Mouse (Mus musculus) midbrain, embryonic 13.5 days (tissue): ENCODE measurements at regions not wholly inside any gene's neighbourhood (a gene's known extent, or its start where the extent isn't known, plus 50 kb on each side); places are given as distances from the start of the nearest gene placed in this dataset.

ENCODE experiments used
- ATAC-seq: fragments of 200-750 bp; cut with Nextera tagmentation; 2 replicates; pipeline ENCODE4 v1.8.0; 2017; ENCODE audit warnings: mild to moderate bottlenecking, moderate TSS enrichment, moderate library complexity
- H3K27ac ChIP-seq: fragments of 300-500 bp; sonication (generic); 2 replicates; pipeline ENCODE4 v1.5.1; 2015; ENCODE audit warnings: inconsistent platforms, mild to moderate bottlenecking, moderate library complexity
- H3K27me3 ChIP-seq: fragments of 300-500 bp; sonication (generic); 2 replicates; pipeline ENCODE4 v1.6.1; 2015; ENCODE audit warnings: mild to moderate bottlenecking, inconsistent platforms
- H3K36me3 ChIP-seq: fragments of 300-500 bp; sonication (generic); 2 replicates; pipeline ENCODE4 v1.6.1; 2015; ENCODE audit warnings: mild to moderate bottlenecking, inconsistent platforms
- H3K4me1 ChIP-seq: fragments of 300-500 bp; sonication (generic); replicated peaks from 2 replicates; pipeline ENCODE4 v1.6.1; 2015; ENCODE audit warnings: inconsistent platforms
- H3K4me2 ChIP-seq: fragments of 300-500 bp; sonication (generic); replicated peaks from 2 replicates; pipeline ENCODE4 v1.6.1; 2015; ENCODE audit warnings: moderate library complexity, mild to moderate bottlenecking, inconsistent platforms
- H3K4me3 ChIP-seq: fragments of 300-500 bp; sonication (generic); replicated peaks from 2 replicates; pipeline ENCODE4 v1.5.1; 2015; ENCODE audit warnings: mild to moderate bottlenecking, inconsistent platforms
- H3K9ac ChIP-seq: fragments of 300-500 bp; sonication (generic); replicated peaks from 2 replicates; pipeline ENCODE4 v1.6.1; 2015; ENCODE audit warnings: mild to moderate bottlenecking, inconsistent platforms
- H3K9me3 ChIP-seq: fragments of 300-500 bp; sonication (generic); 2 replicates; pipeline ENCODE4 v1.6.1; 2016; ENCODE audit warnings: mild to moderate bottlenecking, inconsistent platforms
- WGBS: fragments of 180-500 bp; shearing (Covaris S2); methylation state at CpG from one replicate; pipeline ENCODE4 v1.1.7; 2015; 5-methylcytosine and 5-hydroxymethylcytosine counted together

- Histone ChIP-seq H3K9ac (no peak overlapping the region), H3K4me3 (no peak overlapping the region), H3K36me3 (no peaks in the 10 kb centered on the region), H3K4me1 (no peaks in the 10 kb centered on the region), H3K4me2 (no peak overlapping the region), H3K27me3 (no peaks in the 10 kb centered on the region), H3K9me3 (no peaks in the 10 kb centered on the region), H3K27ac (no peak overlapping the region)
- ATAC-seq, result peak; percentile 58
- 34% methylated on average over 1 of the region's 1 CpGs for WGBS
Measured at GRCm38 (mm10) chr6:36004701-36005100, 383.2 kb upstream of the Chrm2 start.

GRCm38 (mm10) chr6:36002090-36002489 lies 385.8 kb upstream of the Chrm2 start:
- H3K4me3 ChIP-seq, result no peak overlapping the region
- no peaks in the 10 kb centered on the region for H3K9me3 ChIP-seq
- no peaks in the 10 kb centered on the region for H3K4me1 ChIP-seq
- WGBS, result 77% methylated on average over 3 of the region's 3 CpGs
- no peak for ATAC-seq
- H3K36me3 ChIP-seq, result no peaks in the 10 kb centered on the region
- H3K4me2 ChIP-seq, result no peak overlapping the region
- H3K9ac ChIP-seq, result no peak overlapping the region
- H3K27me3 ChIP-seq, result no peaks in the 10 kb centered on the region
- no peak overlapping the region for H3K27ac ChIP-seq

GRCm38 (mm10) chr6:35988891-35989290 lies 399.0 kb upstream of the Chrm2 start:
- no peak for ATAC-seq
- no peaks in the 10 kb centered on the region for H3K4me1 ChIP-seq
- H3K27ac ChIP-seq, result no peak overlapping the region
- no peak overlapping the region for H3K4me3 ChIP-seq
- H3K9ac ChIP-seq, result no peak overlapping the region
- no peaks in the 10 kb centered on the region for H3K27me3 ChIP-seq
- H3K9me3 ChIP-seq, result no peaks in the 10 kb centered on the region
- 85% methylated on average over 3 of the region's 3 CpGs for WGBS
- H3K36me3 ChIP-seq, result no peaks in the 10 kb centered on the region
- H3K4me2 ChIP-seq, result no peak overlapping the region

- Histone ChIP-seq H3K36me3 (no peaks in the 10 kb centered on the region), H3K27ac (no peak overlapping the region), H3K4me3 (no peak overlapping the region), H3K9me3 (no peaks in the 10 kb centered on the region), H3K4me1 (no peaks in the 10 kb centered on the region), H3K27me3 (no peaks in the 10 kb centered on the region), H3K9ac (no peak overlapping the region), H3K4me2 (no peak overlapping the region)
- 96% methylated on average over 1 of the region's 1 CpGs for WGBS
- no peak for ATAC-seq
Measured at GRCm38 (mm10) chr6:35940071-35940470, 400.4 kb upstream of the Mtpn start.

- no peaks in the 10 kb centered on the region for H3K4me1 ChIP-seq
- H3K27ac ChIP-seq, result no peak overlapping the region
- no peaks in the 10 kb centered on the region for H3K27me3 ChIP-seq
- H3K9ac ChIP-seq, result no peak overlapping the region
- H3K36me3 ChIP-seq, result no peaks in the 10 kb centered on the region
- H3K4me3 ChIP-seq, result no peak overlapping the region
- no peak overlapping the region for H3K4me2 ChIP-seq
- no peaks in the 10 kb centered on the region for H3K9me3 ChIP-seq
- no peak for ATAC-seq
Measured at GRCm38 (mm10) chr6:35924189-35924588, 384.5 kb upstream of the Mtpn start.

- H3K9ac ChIP-seq, result no peak overlapping the region
- H3K9me3 ChIP-seq, result no peaks in the 10 kb centered on the region
- no peak overlapping the region for H3K4me2 ChIP-seq
- no peaks in the 10 kb centered on the region for H3K27me3 ChIP-seq
- no peaks in the 10 kb centered on the region for H3K36me3 ChIP-seq
- 52% methylated on average over 2 of the region's 2 CpGs for WGBS
- H3K4me1 ChIP-seq, result no peaks in the 10 kb centered on the region
- H3K4me3 ChIP-seq, result no peak overlapping the region
- no peak for ATAC-seq
- H3K27ac ChIP-seq, result no peak overlapping the region
Measured at GRCm38 (mm10) chr6:35897990-35898389, 358.3 kb upstream of the Mtpn start.

- Histone ChIP-seq H3K4me3 (no peak overlapping the region), H3K27me3 (no peaks in the 10 kb centered on the region), H3K4me1 (no peaks in the 10 kb centered on the region), H3K9ac (no peak overlapping the region), H3K36me3 (no peaks in the 10 kb centered on the region), H3K9me3 (no peaks in the 10 kb centered on the region), H3K4me2 (no peak overlapping the region), H3K27ac (no peak overlapping the region)
- 87% methylated on average over 2 of the region's 2 CpGs for WGBS
- ATAC-seq, result no peak
Measured at GRCm38 (mm10) chr6:35895692-35896091, 356.0 kb upstream of the Mtpn start.

- Histone ChIP-seq H3K27ac (no peak overlapping the region), H3K4me3 (no peak overlapping the region), H3K9ac (no peak overlapping the region), H3K4me1 (no peaks in the 10 kb centered on the region), H3K36me3 (no peaks in the 10 kb centered on the region), H3K4me2 (no peak overlapping the region), H3K9me3 (no peaks in the 10 kb centered on the region), H3K27me3 (no peaks in the 10 kb centered on the region)
- WGBS, result 90% methylated on average over 6 of the region's 6 CpGs
- no peak for ATAC-seq
Measured at GRCm38 (mm10) chr6:35874671-35875070, 335.0 kb upstream of the Mtpn start.

- Histone ChIP-seq H3K27ac (no peak overlapping the region), H3K9me3 (no peaks in the 10 kb centered on the region), H3K36me3 (no peaks in the 10 kb centered on the region), H3K9ac (no peak overlapping the region), H3K4me2 (no peak overlapping the region), H3K4me3 (no peak overlapping the region), H3K4me1 (no peaks in the 10 kb centered on the region), H3K27me3 (no peaks in the 10 kb centered on the region)
- WGBS, result 66% methylated on average over 7 of the region's 7 CpGs
- ATAC-seq, result no peak
Measured at GRCm38 (mm10) chr6:35871388-35871787, 331.7 kb upstream of the Mtpn start.

- H3K36me3 ChIP-seq, result no peaks in the 10 kb centered on the region
- H3K4me2 ChIP-seq, result no peak overlapping the region
- H3K9ac ChIP-seq, result no peak overlapping the region
- no peak overlapping the region for H3K4me3 ChIP-seq
- H3K27ac ChIP-seq, result no peak overlapping the region
- ATAC-seq, result no peak
- WGBS, result 84% methylated on average over 6 of the region's 6 CpGs
- H3K4me1 ChIP-seq, result no peaks in the 10 kb centered on the region
- H3K9me3 ChIP-seq, result no peaks in the 10 kb centered on the region
- no peaks in the 10 kb centered on the region for H3K27me3 ChIP-seq
Measured at GRCm38 (mm10) chr6:35864218-35864617, 324.5 kb upstream of the Mtpn start.

GRCm38 (mm10) chr6:35853993-35854392 lies 314.3 kb upstream of the Mtpn start:
- Histone ChIP-seq H3K4me1 (no peaks in the 10 kb centered on the region; the same call in 1 of the 2 replicates), H3K27me3 (no peaks in the 10 kb centered on the region), H3K36me3 (no peaks in the 10 kb centered on the region), H3K4me2 (no peak overlapping the region), H3K4me3 (no peak overlapping the region), H3K9me3 (no peaks in the 10 kb centered on the region), H3K9ac (no peak overlapping the region), H3K27ac (no peak overlapping the region)
- WGBS, result 86% methylated on average over 5 of the region's 5 CpGs
- ATAC-seq, result no peak

- Histone ChIP-seq H3K27ac (no peak overlapping the region), H3K36me3 (no peaks in the 10 kb centered on the region), H3K9ac (no peak overlapping the region), H3K4me3 (no peak overlapping the region), H3K4me2 (no peak overlapping the region), H3K9me3 (no peaks in the 10 kb centered on the region), H3K4me1 (no peaks in the 10 kb centered on the region), H3K27me3 (no peaks in the 10 kb centered on the region)
- 81% methylated on average over 16 of the region's 16 CpGs for whole genome bisulfite sequencing
- peak; percentile 67; the same call in 1 of the 2 replicates for ATAC-seq
Measured at GRCm38 (mm10) chr6:35816657-35817056, 277.0 kb upstream of the Mtpn start.

- ATAC-seq, result no peak
- Histone ChIP-seq H3K4me3 (no peak overlapping the region), H3K4me1 (no peaks in the 10 kb centered on the region), H3K9me3 (no peaks in the 10 kb centered on the region), H3K4me2 (no peak overlapping the region), H3K9ac (no peak overlapping the region), H3K36me3 (no peaks in the 10 kb centered on the region), H3K27me3 (no peaks in the 10 kb centered on the region), H3K27ac (no peak overlapping the region)
- 86% methylated on average over 5 of the region's 5 CpGs for WGBS
Measured at GRCm38 (mm10) chr6:35814476-35814875, 274.8 kb upstream of the Mtpn start.
